Mouse (Mus musculus) granulocyte monocyte progenitor cell, adult 5-6 weeks (primary cell): ENCODE measurements around the gene Dnajc13. TPM values are rescaled to one million over a fixed set of nuclear protein-coding genes. Genes with fewer than 3 reads are reported as not detected.
A peak's percentile ranks its signal among the peaks of the same experiment; 100 is the strongest.

Experiments used
- ATAC-seq: replicated peaks from 2 replicates; pipeline ENCODE4 v1.8.0; 2016; ENCODE audit warnings: mild to moderate bottlenecking, moderate TSS enrichment, inconsistent platforms; ENCODE audit not compliant: poor library complexity, severe bottlenecking
- total RNA-seq, 2 experiments: library from RNA; stranded (forward) in 1 of 2; stranded (reverse) in 1 of 2; fragments of 200-712, 200-1000 nt in 1 of 2; fragments of >200 nt in 1 of 2; fragmentation: Nextera tagmentation in 1 of 2; gene quantifications; 2 replicates each; pipeline ENCODE4 v1.2.3; 2014 to 2017

Gene Dnajc13
- total RNA-seq, 2 experiments from 2014 or later = 53.9 to 102 TPM

GRCm38 (mm10) chr9:104130141-104130755, 132.5 kb downstream of the Dnajc13 start:
- ATAC-seq = no peak

GRCm38 (mm10) chr9:104128110-104128509, 134.6 kb downstream of the Dnajc13 start:
- no peak for ATAC-seq

GRCm38 (mm10) chr9:104126833-104127232, 135.9 kb downstream of the Dnajc13 start, which contains the start of gene Ackr4:
Ackr4 (minus strand) TSS chr9:104126933.
- no peak for ATAC-seq

- ATAC-seq = no peak
These were observed 139.1 kb downstream of the Dnajc13 start for GRCm38 (mm10) chr9:104123622-104124021.

- ATAC-seq = peak; percentile 84
These were observed 139.6 kb downstream of the Dnajc13 start for GRCm38 (mm10) chr9:104123101-104123500.

GRCm38 (mm10) chr9:104109151-104109550, 153.6 kb downstream of the Dnajc13 start:
- no peak for ATAC-seq

- ATAC-seq = no peak
These were observed 154.1 kb downstream of the Dnajc13 start for GRCm38 (mm10) chr9:104108571-104109143.

- ATAC-seq = no peak
These were observed 155.2 kb downstream of the Dnajc13 start for GRCm38 (mm10) chr9:104107482-104107881.

- no peak for ATAC-seq
These were observed 155.8 kb downstream of the Dnajc13 start for GRCm38 (mm10) chr9:104106930-104107329.

- ATAC-seq = no peak
These were observed 157.7 kb downstream of the Dnajc13 start for GRCm38 (mm10) chr9:104104986-104105385.

GRCm38 (mm10) chr9:104102901-104103300, 159.8 kb downstream of the Dnajc13 start:
- ATAC-seq = no peak

- ATAC-seq = no peak
These were observed 160.4 kb downstream of the Dnajc13 start for GRCm38 (mm10) chr9:104102301-104102700.

- ATAC-seq = no peak
These were observed 161.3 kb downstream of the Dnajc13 start for GRCm38 (mm10) chr9:104101458-104101857.

Other genes starting within 250 kb of the Dnajc13 start
- gene Gm28305, start 222.3 kb downstream of the Dnajc13 start, total RNA-seq (2014; fragmentation: Nextera tagmentation) = not detected in 2 replicates
- not detected in 2 replicates for gene Gm28305, start 222.3 kb downstream of the Dnajc13 start, total RNA-seq (2017)
- gene Uba5, start 199.8 kb downstream of the Dnajc13 start, total RNA-seq (2014; fragmentation: Nextera tagmentation) = 49.3 and 57.4 TPM in 2 replicates
- gene Uba5, start 199.8 kb downstream of the Dnajc13 start, total RNA-seq (2017) = 52.5 and 54.0 TPM in 2 replicates
- 25.1 and 32.9 TPM in 2 replicates for gene Acad11, start 199.6 kb downstream of the Dnajc13 start, total RNA-seq (2014; fragmentation: Nextera tagmentation)
- gene Acad11, start 199.6 kb downstream of the Dnajc13 start, total RNA-seq (2017) = 26.1 and 31.1 TPM in 2 replicates
- not detected in 2 replicates for gene Ackr4, start 136.0 kb downstream of the Dnajc13 start, total RNA-seq (2014; fragmentation: Nextera tagmentation)
- 0.09 TPM in 1 of 2 replicates, not detected in the other for gene Ackr4, start 136.0 kb downstream of the Dnajc13 start, total RNA-seq (2017)
- 1.2 and 4.6 TPM in 2 replicates for gene Acpp, start 74.8 kb upstream of the Dnajc13 start, total RNA-seq (2014; fragmentation: Nextera tagmentation)
- 2.8 and 3.0 TPM in 2 replicates for gene Acpp, start 74.8 kb upstream of the Dnajc13 start, total RNA-seq (2017)